Mouse (Mus musculus) intestine, embryonic 15.5 days (tissue): ENCODE results near the gene Csf3r. TPM values are rescaled to one million over a fixed set of nuclear protein-coding genes. Genes with fewer than 3 reads are reported as not detected.

ENCODE experiments used
- ATAC-seq: fragments of 200-750 bp; cut with Nextera tagmentation; 2 replicates; pipeline ENCODE4 v1.8.0; 2017; ENCODE audit warnings: moderate TSS enrichment, moderate library complexity
- H3K27ac ChIP-seq: fragments of 300-500 bp; sonication (generic); 2 replicates; pipeline ENCODE4 v1.5.1; 2015; ENCODE audit warnings: mild to moderate bottlenecking, inconsistent platforms
- H3K27me3 ChIP-seq: fragments of 300-500 bp; sonication (generic); replicated peaks from 2 replicates; pipeline ENCODE4 v1.6.1; 2015; ENCODE audit warnings: inconsistent platforms
- H3K36me3 ChIP-seq: fragments of 300-500 bp; sonication (generic); 2 replicates; pipeline ENCODE4 v1.6.1; 2015; ENCODE audit warnings: inconsistent platforms
- H3K4me1 ChIP-seq: fragments of 300-500 bp; sonication (generic); replicated peaks from 2 replicates; pipeline ENCODE4 v1.6.1; 2015; ENCODE audit warnings: inconsistent platforms
- H3K4me2 ChIP-seq: fragments of 300-500 bp; sonication (generic); replicated peaks from 2 replicates; pipeline ENCODE4 v1.6.1; 2015; ENCODE audit warnings: mild to moderate bottlenecking, inconsistent platforms
- H3K4me3 ChIP-seq: fragments of 300-500 bp; sonication (generic); replicated peaks from 2 replicates; pipeline ENCODE4 v1.5.1; 2015; ENCODE audit warnings: inconsistent platforms
- H3K9ac ChIP-seq: fragments of 300-500 bp; sonication (generic); 2 replicates; pipeline ENCODE4 v1.6.1; 2015; ENCODE audit warnings: inconsistent platforms
- H3K9me3 ChIP-seq: fragments of 300-500 bp; sonication (generic); 2 replicates; pipeline ENCODE4 v1.6.1; 2016; ENCODE audit warnings: inconsistent platforms
- WGBS: fragments of 180-500 bp; shearing (Covaris S2); methylation state at CpG from one replicate; pipeline ENCODE4 v1.1.7; 2015; 5-methylcytosine and 5-hydroxymethylcytosine counted together
- polyA plus RNA-seq: library from polyadenylated mRNA; unstranded; fragments of >200 nt; fragmentation: Nextera tagmentation; extraction: Ambion mirVana; gene quantifications from 2 replicates; pipeline ENCODE4 v1.2.1, GENCODE M21; 2015

Csf3r gene
- polyA plus RNA-seq, 1 experiment from 2014 or later, result 1.1 TPM

DNA sequence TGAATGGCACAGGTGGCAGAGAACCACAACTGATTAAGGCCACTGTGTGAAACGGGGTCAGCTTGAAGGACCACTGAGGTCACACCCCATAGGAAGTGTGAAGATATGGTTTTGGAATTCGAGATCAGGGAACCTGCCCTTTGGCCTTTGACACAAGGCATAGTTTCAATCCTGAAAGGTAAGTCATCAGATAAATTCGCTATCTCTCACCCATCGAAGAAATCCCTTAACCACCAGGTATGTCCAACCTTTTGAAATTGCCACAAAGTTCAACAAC lies 66.4 kb downstream of the Csf3r start:
- no peak for ATAC-seq
- H3K9me3 ChIP-seq, result no peaks in the 10 kb centered on the region
- 69% methylated on average over 4 of the region's 4 CpGs for WGBS
- no peaks in the 10 kb centered on the region for H3K27me3 ChIP-seq
- no peak overlapping the region for H3K9ac ChIP-seq
- H3K36me3 ChIP-seq, result no peaks in the 10 kb centered on the region
- no peak overlapping the region for H3K4me3 ChIP-seq
- H3K4me1 ChIP-seq, result peaks cover 4% of the 10 kb centered on the region; the same call in 1 of the 2 replicates
- H3K4me2 ChIP-seq, result no peak overlapping the region
- no peak overlapping the region for H3K27ac ChIP-seq

DNA sequence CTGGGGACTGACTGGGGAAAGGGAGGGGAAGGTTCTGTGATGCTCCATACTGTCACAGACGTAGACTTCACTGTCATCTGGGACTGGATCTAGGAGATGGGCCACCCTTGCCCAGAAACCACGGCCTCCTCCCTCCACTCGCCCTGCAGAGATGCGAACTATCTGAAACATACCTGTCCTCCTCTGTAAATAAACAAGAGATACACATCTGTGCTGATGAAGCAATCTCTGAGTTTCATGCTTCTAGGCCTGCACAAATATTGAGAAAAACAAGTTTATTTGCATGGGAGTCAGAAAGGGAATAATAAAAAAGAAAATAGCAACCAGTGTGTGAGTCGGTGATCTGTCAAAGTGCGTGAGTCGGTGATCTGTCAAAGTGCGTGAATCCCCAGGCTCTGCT lies 67.5 kb downstream of the Csf3r start:
- no peaks in the 10 kb centered on the region for H3K27me3 ChIP-seq
- no peak overlapping the region for H3K9ac ChIP-seq
- H3K4me3 ChIP-seq, result no peak overlapping the region
- no peak overlapping the region for H3K27ac ChIP-seq
- H3K36me3 ChIP-seq, result no peaks in the 10 kb centered on the region
- H3K4me2 ChIP-seq, result no peak overlapping the region
- WGBS, result 77% methylated on average over 8 of the region's 8 CpGs
- H3K4me1 ChIP-seq, result peaks cover 6% of the 10 kb centered on the region
- H3K9me3 ChIP-seq, result no peaks in the 10 kb centered on the region
- no peak for ATAC-seq

Other genes starting within 250 kb of the Csf3r start
- gene Mrps15, start 22.4 kb downstream of the Csf3r start, polyA plus RNA-seq, result 142 and 166 TPM in 2 replicates
- gene Oscp1, start 34.0 kb downstream of the Csf3r start, polyA plus RNA-seq, result 8.9 and 11.0 TPM in 2 replicates
- 55.3 TPM in 2 replicates for gene Lsm10, start 72.1 kb downstream of the Csf3r start, polyA plus RNA-seq
- 29.5 and 32.1 TPM in 2 replicates for gene Stk40, start 79.4 kb downstream of the Csf3r start, polyA plus RNA-seq
- 41.8 and 44.6 TPM in 2 replicates for gene Eva1b, start 123.2 kb downstream of the Csf3r start, polyA plus RNA-seq
- 12.8 and 12.9 TPM in 2 replicates for gene Sh3d21, start 138.9 kb downstream of the Csf3r start, polyA plus RNA-seq
- gene Thrap3, start 178.2 kb downstream of the Csf3r start, polyA plus RNA-seq, result 172 and 202 TPM in 2 replicates
- gene Map7d1, start 231.8 kb downstream of the Csf3r start, polyA plus RNA-seq, result 26.7 and 27.6 TPM in 2 replicates
- 94.2 and 99.7 TPM in 2 replicates for gene Trappc3, start 237.8 kb downstream of the Csf3r start, polyA plus RNA-seq